Mouse (Mus musculus): ENCODE measurements around the gene Fam168a. TPM values are rescaled to one million over a fixed set of nuclear protein-coding genes. Genes with fewer than 3 reads are reported as not detected.
"Not testable (repeated sequence)": the region's sequence is repeated elsewhere in the genome, so short reads cannot be mapped to it uniquely, and the experiment has no call there.

Gene Fam168a
- polyA plus RNA-seq, 1 experiment from 2014 or later = 117 TPM

DNA sequence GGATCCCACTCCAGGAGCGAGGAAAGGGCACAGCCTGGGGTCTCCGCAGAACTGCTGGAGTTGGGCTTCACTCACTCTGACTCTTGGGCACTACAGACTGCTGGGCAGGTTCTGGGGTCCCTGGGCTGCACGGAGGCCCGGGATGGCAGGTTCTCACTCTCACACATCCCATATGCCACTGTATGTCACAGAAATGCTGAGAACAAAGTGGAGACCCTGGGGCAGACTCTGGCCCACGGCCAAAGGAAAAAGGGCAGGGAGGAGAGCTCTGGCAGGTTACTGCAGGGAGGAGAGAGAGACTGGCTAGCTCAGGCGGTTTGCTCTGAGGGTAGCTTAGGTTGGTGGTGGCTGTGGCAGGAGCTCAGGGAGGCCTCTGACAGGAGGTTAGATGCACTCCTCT, 15.8 kb downstream of the Fam168a start:
- ATAC-seq (ENCODE audit: low FRiP score, low read depth) = 0 out of 2 replicates have a peak, but pooled peaks have one; percentile 65
- Histone ChIP-seq H3K36me3 (no peaks in the 10 kb centered on the region), H3K9ac (no peak overlapping the region), H3K27me3 (no peaks in the 10 kb centered on the region), H3K4me3 (no peak overlapping the region), H3K27ac (replicated peaks) (peak overlapping the region; percentile 70; the same call in 1 of the 2 replicates), H3K4me2 (no peak overlapping the region), H3K9me3 (no peaks in the 10 kb centered on the region), H3K4me1 (replicated peaks) (peaks cover 34% of the 10 kb centered on the region)
- 52% methylated on average over 6 of the region's 6 CpGs for WGBS

- Histone ChIP-seq H3K4me1 (replicated peaks) (peaks cover 34% of the 10 kb centered on the region), H3K4me2 (peak overlapping the region; percentile 26), H3K27ac (replicated peaks) (peak overlapping the region; percentile 70), H3K4me3 (no peak overlapping the region), H3K36me3 (no peaks in the 10 kb centered on the region; the same call in 1 of the 2 replicates), H3K27me3 (no peaks in the 10 kb centered on the region), H3K9me3 (no peaks in the 10 kb centered on the region), H3K9ac (no peak overlapping the region)
- no peak for ATAC-seq (ENCODE audit: low FRiP score, low read depth)
- WGBS = 11% methylated on average over 12 of the region's 12 CpGs
Observed at GRCm38 (mm10) chr7:100723453-100724294, 17.2 kb downstream of the Fam168a start.

- no peak overlapping the region for H3K4me3 ChIP-seq
- no peaks in the 10 kb centered on the region; the same call in 1 of the 2 replicates for H3K36me3 ChIP-seq
- H3K27ac ChIP-seq (replicated peaks) = no peak overlapping the region
- ATAC-seq (ENCODE audit: low FRiP score, low read depth) = no peak
- no peak overlapping the region for H3K4me2 ChIP-seq
- no peaks in the 10 kb centered on the region for H3K27me3 ChIP-seq
- H3K9me3 ChIP-seq = no peaks in the 10 kb centered on the region
- no peak overlapping the region for H3K9ac ChIP-seq
- peaks cover 30% of the 10 kb centered on the region for H3K4me1 ChIP-seq (replicated peaks)
- 76% methylated on average over 2 of the region's 2 CpGs for WGBS
Observed at GRCm38 (mm10) chr7:100727538-100728085, 21.2 kb downstream of the Fam168a start.

DNA sequence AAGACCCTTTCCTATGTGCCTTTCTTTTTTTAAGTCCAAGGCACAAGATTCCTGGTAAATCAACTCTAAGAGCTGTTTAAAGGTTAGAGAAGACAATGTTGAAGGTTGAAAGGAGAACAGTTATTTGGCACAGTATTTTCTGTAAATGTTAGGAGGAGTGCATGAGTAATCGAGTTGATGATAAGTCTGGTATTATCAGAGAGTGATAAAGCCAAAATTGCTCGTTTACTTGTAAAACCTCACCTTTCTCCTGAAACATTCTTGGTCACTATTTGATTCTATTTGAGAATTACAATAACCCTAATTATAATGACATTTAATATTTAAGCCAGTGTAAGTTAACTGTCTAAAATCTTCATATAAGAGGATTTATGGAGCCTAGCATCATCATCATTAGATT, 23.3 kb downstream of the Fam168a start:
- H3K4me3 ChIP-seq = no peak overlapping the region
- H3K36me3 ChIP-seq = no peaks in the 10 kb centered on the region; the same call in 1 of the 2 replicates
- WGBS = 91% methylated on average over 2 of the region's 2 CpGs
- ATAC-seq (ENCODE audit: low FRiP score, low read depth) = no peak
- peaks cover 25% of the 10 kb centered on the region for H3K4me1 ChIP-seq (replicated peaks)
- H3K27me3 ChIP-seq = no peaks in the 10 kb centered on the region
- no peak overlapping the region for H3K4me2 ChIP-seq
- no peak overlapping the region for H3K9ac ChIP-seq
- H3K27ac ChIP-seq (replicated peaks) = no peak overlapping the region
- H3K9me3 ChIP-seq = no peaks in the 10 kb centered on the region

DNA sequence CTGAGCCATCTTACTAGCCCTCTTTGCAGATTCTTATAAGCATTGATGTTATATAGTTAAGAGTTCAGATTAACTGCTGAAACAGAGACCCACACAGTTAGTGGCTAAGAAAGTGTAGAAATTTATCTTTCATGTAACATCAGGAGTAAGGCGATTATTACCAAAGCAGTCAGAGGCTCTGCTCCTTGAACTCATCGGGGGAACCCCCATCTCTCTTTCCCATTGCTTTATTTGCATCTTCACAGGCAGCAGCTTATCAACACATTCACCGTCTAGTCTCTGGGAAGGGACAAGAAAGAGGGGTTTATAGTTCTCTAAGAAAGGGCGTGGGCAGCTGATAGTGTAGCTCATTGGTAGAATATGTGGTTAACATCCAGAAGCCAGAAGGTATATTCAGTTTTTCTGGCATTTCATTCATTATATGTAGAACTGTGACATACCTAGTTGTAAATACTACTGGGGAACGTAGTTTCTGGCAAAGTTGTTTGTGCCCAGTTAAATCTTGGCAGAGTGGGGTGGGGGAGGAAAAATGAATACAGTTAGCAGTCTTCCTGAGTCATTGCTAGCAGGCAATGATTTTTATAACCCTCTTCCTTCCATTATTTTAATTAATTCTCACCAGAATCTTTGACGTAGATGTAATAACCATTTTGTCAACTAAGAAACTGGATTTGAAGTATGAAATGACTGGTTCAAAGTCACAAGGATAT, 26.1 kb downstream of the Fam168a start:
- peaks cover 22% of the 10 kb centered on the region for H3K4me1 ChIP-seq (replicated peaks)
- no peaks in the 10 kb centered on the region; the same call in 1 of the 2 replicates for H3K36me3 ChIP-seq
- H3K9ac ChIP-seq = no peak overlapping the region
- H3K27ac ChIP-seq (replicated peaks) = no peak overlapping the region
- H3K9me3 ChIP-seq = no peaks in the 10 kb centered on the region
- H3K27me3 ChIP-seq = no peaks in the 10 kb centered on the region
- 69% methylated on average over 6 of the region's 6 CpGs for WGBS
- ATAC-seq (ENCODE audit: low FRiP score, low read depth) = no peak
- no peak overlapping the region for H3K4me2 ChIP-seq
- no peak overlapping the region for H3K4me3 ChIP-seq

DNA sequence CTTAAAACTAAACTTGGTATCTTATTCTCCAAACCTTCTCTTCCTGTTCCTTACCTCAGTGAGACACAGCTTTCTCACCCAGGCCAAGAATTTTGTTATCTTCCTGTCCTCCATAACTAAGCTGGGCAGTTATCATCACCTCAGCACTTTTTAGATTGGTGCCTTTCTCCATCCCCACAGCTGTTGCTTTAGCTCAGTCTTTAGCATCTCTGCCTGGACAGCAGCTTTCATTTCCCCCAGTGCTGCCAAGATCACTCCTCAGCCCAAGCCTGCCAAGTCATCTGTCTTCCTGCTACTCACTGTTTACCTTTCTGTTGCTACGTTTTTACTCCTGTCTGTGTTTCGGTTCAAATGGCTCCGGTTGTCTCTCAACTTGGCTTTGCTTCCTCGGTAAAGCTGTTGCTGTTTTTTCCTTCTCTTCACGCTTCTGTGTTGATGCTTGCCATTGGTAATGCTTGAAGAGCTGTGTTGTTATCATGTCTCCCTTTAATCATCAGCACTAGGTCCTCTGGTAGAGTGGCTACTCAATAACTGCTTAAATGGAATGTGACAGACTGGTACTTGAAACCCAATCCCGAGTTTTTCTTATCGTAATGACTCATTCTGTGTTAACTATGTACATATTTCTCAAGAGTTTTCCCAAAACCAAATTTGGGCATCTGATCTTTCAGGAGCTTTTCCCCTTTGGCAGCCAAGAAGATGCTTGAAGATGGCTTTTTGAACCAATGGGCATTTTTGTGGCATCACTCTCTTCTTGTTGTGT, 26.8 kb downstream of the Fam168a start:
- 0 out of 2 replicates have a peak overlapping the region, but pooled peaks have one; percentile 18 for H3K27ac ChIP-seq (replicated peaks)
- WGBS = 64% methylated on average over 7 of the region's 7 CpGs

GRCm38 (mm10) chr7:100734201-100734600, 27.8 kb downstream of the Fam168a start:
- Histone ChIP-seq H3K4me2 (no peak overlapping the region), H3K4me3 (no peak overlapping the region), H3K4me1 (replicated peaks) (peaks cover 22% of the 10 kb centered on the region), H3K27ac (replicated peaks) (no peak overlapping the region), H3K36me3 (no peaks in the 10 kb centered on the region), H3K27me3 (no peaks in the 10 kb centered on the region), H3K9me3 (no peaks in the 10 kb centered on the region), H3K9ac (no peak overlapping the region)
- WGBS = 38% methylated on average over 6 of the region's 6 CpGs
- no peak; the same call in 1 of the 2 replicates for ATAC-seq (ENCODE audit: low FRiP score, low read depth)

More for the DNA sequence above, 26.8 kb downstream of the Fam168a start:
- Histone ChIP-seq H3K9ac (no peak overlapping the region), H3K36me3 (no peaks in the 10 kb centered on the region; the same call in 1 of the 2 replicates), H3K4me3 (no peak overlapping the region), H3K4me1 (replicated peaks) (peaks cover 22% of the 10 kb centered on the region), H3K9me3 (no peaks in the 10 kb centered on the region), H3K27me3 (no peaks in the 10 kb centered on the region), H3K4me2 (no peak overlapping the region)
- ATAC-seq (ENCODE audit: low FRiP score, low read depth) = no peak

- H3K4me2 ChIP-seq; ATAC-seq (ENCODE audit: low FRiP score, low read depth); H3K9me3 ChIP-seq; H3K9ac ChIP-seq; H3K36me3 ChIP-seq; H3K27me3 ChIP-seq; H3K27ac ChIP-seq (replicated peaks); H3K4me3 ChIP-seq: not testable (repeated sequence)
- WGBS = 91% methylated on average over 1 of the region's 2 CpGs
- H3K4me1 ChIP-seq (replicated peaks) = peaks cover 22% of the 10 kb centered on the region
Observed at GRCm38 (mm10) chr7:100734905-100735304, 28.5 kb downstream of the Fam168a start.

DNA sequence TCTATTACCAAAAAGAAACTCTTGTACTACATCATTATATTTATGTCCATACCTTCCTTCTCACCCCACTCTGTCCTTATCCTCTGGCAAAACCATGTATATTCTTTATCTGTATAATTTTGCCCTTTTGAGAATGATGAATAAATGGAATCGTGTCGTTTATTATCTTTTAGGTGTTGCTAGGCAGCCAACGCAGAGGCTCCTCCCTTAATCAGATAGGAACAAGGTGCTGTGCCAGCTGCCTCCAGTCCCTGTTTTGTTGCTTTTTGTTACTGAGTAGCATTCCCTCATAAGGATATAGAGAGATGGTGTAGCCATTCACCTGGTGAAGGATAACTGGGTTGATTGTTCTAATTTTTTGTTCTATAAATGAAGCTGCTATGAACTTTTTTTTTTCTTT, 29.7 kb downstream of the Fam168a start:
- Histone ChIP-seq H3K9me3 (no peaks in the 10 kb centered on the region), H3K36me3 (no peaks in the 10 kb centered on the region)
- WGBS = 82% methylated on average over 3 of the region's 3 CpGs

GRCm38 (mm10) chr7:100744372-100744771, 37.9 kb downstream of the Fam168a start:
- no peak for ATAC-seq (ENCODE audit: low FRiP score, low read depth)
- no peaks in the 10 kb centered on the region for H3K9me3 ChIP-seq
- no peak overlapping the region for H3K9ac ChIP-seq
- H3K4me2 ChIP-seq = no peak overlapping the region
- no peak overlapping the region for H3K27ac ChIP-seq (replicated peaks)
- no peaks in the 10 kb centered on the region for H3K36me3 ChIP-seq
- H3K4me3 ChIP-seq = no peak overlapping the region
- no peaks in the 10 kb centered on the region for H3K27me3 ChIP-seq
- 69% methylated on average over 2 of the region's 2 CpGs for WGBS
- 0 out of 2 replicates have a peak, but pooled peaks cover 3% of the 10 kb centered on the region for H3K4me1 ChIP-seq (replicated peaks)

More for the DNA sequence above, 29.7 kb downstream of the Fam168a start:
- Histone ChIP-seq H3K4me3 (no peak overlapping the region), H3K4me1 (replicated peaks) (peaks cover 22% of the 10 kb centered on the region), H3K4me2 (no peak overlapping the region), H3K27me3 (no peaks in the 10 kb centered on the region), H3K27ac (replicated peaks) (no peak overlapping the region), H3K9ac (no peak overlapping the region)
- ATAC-seq (ENCODE audit: low FRiP score, low read depth) = no peak

GRCm38 (mm10) chr7:100750101-100750500, 43.7 kb downstream of the Fam168a start:
- no peak overlapping the region for H3K27ac ChIP-seq (replicated peaks)
- ATAC-seq (ENCODE audit: low FRiP score, low read depth) = no peak
- 84% methylated on average over 2 of the region's 2 CpGs for WGBS
- no peak overlapping the region for H3K4me3 ChIP-seq
- H3K4me2 ChIP-seq = no peak overlapping the region
- H3K9me3 ChIP-seq = no peaks in the 10 kb centered on the region
- no peak overlapping the region for H3K9ac ChIP-seq
- H3K4me1 ChIP-seq (replicated peaks) = no peaks in the 10 kb centered on the region
- H3K36me3 ChIP-seq = no peaks in the 10 kb centered on the region
- H3K27me3 ChIP-seq = no peaks in the 10 kb centered on the region

All from hindbrain, embryonic 15.5 days (tissue).